Mouse (Mus musculus): ENCODE data around the gene Scaf1.
"Not testable (repeated sequence)": the region's sequence is repeated elsewhere in the genome, so short reads cannot be mapped to it uniquely, and the experiment has no call there.

The Scaf1 gene

GRCm38 (mm10) chr7:45045741-45046140 lies 29.6 kb upstream of the Scaf1 start:
- DNase-seq (ENCODE audit: low spot score in 2 of 2): no peak

- DNase-seq (ENCODE audit: low spot score in 2 of 2): no peak
Observed at GRCm38 (mm10) chr7:45043307-45043706, 27.1 kb upstream of the Scaf1 start.

GRCm38 (mm10) chr7:45040851-45041250 lies 24.7 kb upstream of the Scaf1 start:
- DNase-seq (ENCODE audit: low spot score in 2 of 2): no peak

- DNase-seq (ENCODE audit: low spot score in 2 of 2): no peak
Observed at GRCm38 (mm10) chr7:45038411-45038810, 22.2 kb upstream of the Scaf1 start.

GRCm38 (mm10) chr7:45037720-45038361 lies 21.7 kb upstream of the Scaf1 start:
- DNase-seq (ENCODE audit: low spot score in 2 of 2): no peak

- no peak for DNase-seq (ENCODE audit: low spot score in 2 of 2)
Observed at GRCm38 (mm10) chr7:45036702-45037101, 20.5 kb upstream of the Scaf1 start.

- no peak for DNase-seq (ENCODE audit: low spot score in 2 of 2)
Observed at GRCm38 (mm10) chr7:45035631-45036030, 19.5 kb upstream of the Scaf1 start.

- DNase-seq (ENCODE audit: low spot score in 2 of 2): no peak
Observed at GRCm38 (mm10) chr7:45033722-45034359, 17.7 kb upstream of the Scaf1 start.

GRCm38 (mm10) chr7:45030857-45031256 lies 14.7 kb upstream of the Scaf1 start:
- no peak for DNase-seq (ENCODE audit: low spot score in 2 of 2)

GRCm38 (mm10) chr7:45029995-45030394 lies 13.8 kb upstream of the Scaf1 start:
- DNase-seq (ENCODE audit: low spot score in 2 of 2): no peak

- DNase-seq (ENCODE audit: low spot score in 2 of 2): no peak
Observed at GRCm38 (mm10) chr7:45028351-45028750, 12.2 kb upstream of the Scaf1 start.

- no peak for DNase-seq (ENCODE audit: low spot score in 2 of 2)
Observed at GRCm38 (mm10) chr7:45027761-45028160, 11.6 kb upstream of the Scaf1 start.

- DNase-seq (ENCODE audit: low spot score in 2 of 2): no peak
Observed at GRCm38 (mm10) chr7:45026256-45026655, 10.1 kb upstream of the Scaf1 start.

GRCm38 (mm10) chr7:45025601-45026220 lies 9.5 kb upstream of the Scaf1 start:
- no peak for DNase-seq (ENCODE audit: low spot score in 2 of 2)

GRCm38 (mm10) chr7:45024281-45025248 lies 8.4 kb upstream of the Scaf1 start:
- DNase-seq (ENCODE audit: low spot score in 2 of 2): no peak

GRCm38 (mm10) chr7:45023711-45024110 lies 7.5 kb upstream of the Scaf1 start:
- not testable (repeated sequence) for DNase-seq (ENCODE audit: low spot score in 2 of 2)

GRCm38 (mm10) chr7:45020225-45020624 lies 4.1 kb upstream of the Scaf1 start:
- DNase-seq (ENCODE audit: low spot score in 2 of 2): no peak

GRCm38 (mm10) chr7:45019031-45019571 lies 2.9 kb upstream of the Scaf1 start:
- DNase-seq (ENCODE audit: low spot score in 2 of 2): no peak

GRCm38 (mm10) chr7:45017242-45018061 lies 1.3 kb upstream of the Scaf1 start, which contains the start of gene Rras:
TSS of gene Rras (plus strand) at chr7:45017961.
- peak; percentile 82 for DNase-seq (ENCODE audit: low spot score in 2 of 2)

- DNase-seq (ENCODE audit: low spot score in 2 of 2): no peak
Observed at GRCm38 (mm10) chr7:45016761-45017160, 598 bp upstream of the Scaf1 start.
